Mouse (Mus musculus) layer of hippocampus, postnatal 10 days (tissue): ENCODE measurements around the gene Nme8. TPM values are rescaled to one million over a fixed set of nuclear protein-coding genes. Genes with fewer than 3 reads are reported as not detected.

Experiments
- DNase-seq, 2 experiments: peaks; one replicate each; pipeline ENCODE4 v3.0.0; 2021; ENCODE audit warnings: low spot score in 2 of 2
- total RNA-seq, 2 experiments: library from RNA; stranded (reverse); gene quantifications; 2 replicates each; pipeline ENCODE4 v1.2.3; 2021

Gene Nme8
- total RNA-seq, 2 experiments from 2014 or later = not detected

- DNase-seq = no peak
Observed at GRCm38 (mm10) chr13:19595141-19595540, 102.5 kb downstream of the Nme8 start.

Other genes with a start within 250 kb of the Nme8 start
- gene Epdr1, start 77.9 kb downstream of the Nme8 start, total RNA-seq = 10 to 100 TPM; 36.3 to 42.2 TPM
- 1 to 10 TPM; 2.2 to 2.4 TPM for gene Sfrp4, start 74.7 kb downstream of the Nme8 start, total RNA-seq
- not detected for gene Gpr141, start 126.5 kb upstream of the Nme8 start, total RNA-seq